Mouse (Mus musculus) CH12.LX (cell line): Measurements from ENCODE around the gene Gimap3. TPM values are rescaled to one million over a fixed set of nuclear protein-coding genes. Genes with fewer than 3 reads are reported as not detected.

ENCODE experiments used
- DNase-seq: peaks from one replicate; pipeline ENCODE4 v3.0.0-alpha.2; 2013; ENCODE audit errors: extremely low read depth
- H3K27ac ChIP-seq: 2 replicates; pipeline ENCODE4 v1.5.1; 2012; ENCODE audit warnings: low read depth, mild to moderate bottlenecking, control low read depth, moderate library complexity; ENCODE audit not compliant: insufficient read depth
- H3K27me3 ChIP-seq: replicated peaks from 2 replicates; pipeline ENCODE3; 2012; ENCODE audit warnings: inconsistent platforms
- H3K36me3 ChIP-seq, 2 experiments: replicated peaks in 1 of 2; 2 replicates each; pipeline versions ENCODE3 to v1.6.1; 2012; ENCODE audit warnings: inconsistent platforms in 1 of 2, low read length in 1 of 2, mild to moderate bottlenecking in 1 of 2, mixed read lengths in 1 of 2, moderate library complexity in 1 of 2; ENCODE audit not compliant: control insufficient read depth in 1 of 2, insufficient read depth in 1 of 2
- H3K4me1 ChIP-seq, 2 experiments: 2 replicates each; pipeline ENCODE4 v1.6.1; 2012; ENCODE audit warnings: inconsistent platforms in 1 of 2, moderate library complexity in 1 of 2; ENCODE audit not compliant: insufficient read depth in 2 of 2, control insufficient read depth in 1 of 2
- H3K4me2 ChIP-seq: 2 replicates; pipeline ENCODE4 v1.6.1; 2012; ENCODE audit warnings: low read depth, mild to moderate bottlenecking, control low read depth; ENCODE audit not compliant: poor library complexity, insufficient read depth, severe bottlenecking
- H3K4me3 ChIP-seq, 3 experiments: fragments of 150-350 bp in 1 of 3; sonication (generic) in 1 of 3; replicated peaks in 1 of 3; 2 replicates each; pipeline versions ENCODE3 to v1.5.1; 2011 to 2012; ENCODE audit warnings: low read depth in 2 of 3, low read length in 2 of 3, mild to moderate bottlenecking in 2 of 3, moderate library complexity in 2 of 3, control low read depth in 1 of 3, improper control_type of control experiment in 1 of 3, inconsistent platforms in 1 of 3, mixed read lengths in 1 of 3; ENCODE audit not compliant: poor library complexity in 1 of 3
- H3K79me2 ChIP-seq: replicated peaks from 2 replicates; pipeline ENCODE4 v1.6.1; 2012; ENCODE audit warnings: mild to moderate bottlenecking, moderate library complexity; ENCODE audit not compliant: control insufficient read depth, poor library complexity, insufficient read depth, severe bottlenecking; ENCODE audit errors: extremely low read depth
- H3K9ac ChIP-seq: 2 replicates; pipeline ENCODE4 v1.6.1; 2012; ENCODE audit warnings: low read depth, mild to moderate bottlenecking, control low read depth, moderate library complexity; ENCODE audit not compliant: insufficient read depth
- H3K9me3 ChIP-seq: replicated peaks from 2 replicates; pipeline ENCODE3; 2012; ENCODE audit warnings: low read length, inconsistent platforms, mixed read lengths
- BHLHE40 ChIP-seq: IDR thresholded peaks from 2 replicates; pipeline ENCODE4 v1.6.1; 2011; ENCODE audit warnings: mild to moderate bottlenecking, low read depth, low read length, improper control_type of control experiment
- CHD1 ChIP-seq: IDR thresholded peaks from 2 replicates; pipeline ENCODE4 v1.6.1; 2012; ENCODE audit warnings: low read depth, low read length, improper control_type of control experiment, inconsistent platforms
- ELF1 ChIP-seq: IDR thresholded peaks from 2 replicates; pipeline ENCODE4 v1.6.1; 2014; ENCODE audit warnings: low read depth, mild to moderate bottlenecking, inconsistent platforms, low read length, improper control_type of control experiment
- EP300 ChIP-seq: IDR thresholded peaks from 2 replicates; pipeline ENCODE4 v1.6.1; 2011; ENCODE audit warnings: low read length, improper control_type of control experiment
- ETS1 ChIP-seq: conservative IDR thresholded peaks from 2 replicates; pipeline ENCODE4 v1.6.1; 2012; ENCODE audit warnings: low read depth, mild to moderate bottlenecking, inconsistent platforms, low read length, improper control_type of control experiment, moderate library complexity
- HCFC1 ChIP-seq: IDR thresholded peaks from 2 replicates; pipeline ENCODE4 v1.6.1; 2012; ENCODE audit warnings: low read depth, mild to moderate bottlenecking, inconsistent platforms, low read length, improper control_type of control experiment
- IRF4 ChIP-seq: IDR thresholded peaks from 2 replicates; pipeline ENCODE4 v1.6.1; 2014; ENCODE audit warnings: low read depth, mild to moderate bottlenecking, inconsistent platforms, low read length, improper control_type of control experiment
- JUND ChIP-seq: conservative IDR thresholded peaks from 2 replicates; pipeline ENCODE4 v1.6.1; 2011; ENCODE audit warnings: low read depth, low read length, improper control_type of control experiment
- KAT2A ChIP-seq: IDR thresholded peaks from 2 replicates; pipeline ENCODE4 v1.6.1; 2012; ENCODE audit warnings: low read length, improper control_type of control experiment, inconsistent platforms; ENCODE audit not compliant: insufficient replicate concordance
- MEF2A ChIP-seq: IDR thresholded peaks from 2 replicates; pipeline ENCODE4 v1.6.1; 2014; ENCODE audit warnings: low read depth, mild to moderate bottlenecking, inconsistent platforms, low read length, improper control_type of control experiment, borderline replicate concordance
- NRF1 ChIP-seq: IDR thresholded peaks from 2 replicates; pipeline ENCODE4 v1.6.1; 2014; ENCODE audit warnings: low read depth, mild to moderate bottlenecking, inconsistent platforms, low read length, improper control_type of control experiment, moderate library complexity
- RAD21 ChIP-seq: IDR thresholded peaks from 2 replicates; pipeline ENCODE4 v1.6.1; 2011; ENCODE audit warnings: low read depth, mild to moderate bottlenecking, low read length, improper control_type of control experiment, moderate library complexity
- UBTF ChIP-seq: IDR thresholded peaks from 2 replicates; pipeline ENCODE4 v1.6.1; 2012; ENCODE audit warnings: low read depth, mild to moderate bottlenecking, inconsistent platforms, low read length, improper control_type of control experiment, moderate library complexity
- USF1 ChIP-seq: IDR thresholded peaks from 2 replicates; pipeline ENCODE4 v1.6.1; 2014; ENCODE audit warnings: low read depth, mild to moderate bottlenecking, inconsistent platforms, low read length, improper control_type of control experiment
- USF2 ChIP-seq: conservative IDR thresholded peaks from 2 replicates; pipeline ENCODE4 v1.6.1; 2011; ENCODE audit warnings: low read depth, low read length, improper control_type of control experiment
- ZMIZ1 ChIP-seq: IDR thresholded peaks from 2 replicates; pipeline ENCODE4 v1.6.1; 2012; ENCODE audit warnings: low read depth, mild to moderate bottlenecking, inconsistent platforms, low read length, improper control_type of control experiment
- ZNF384 ChIP-seq: IDR thresholded peaks from 2 replicates; pipeline ENCODE4 v1.6.1; 2012; ENCODE audit warnings: low read depth, low read length, improper control_type of control experiment, inconsistent platforms
- dilution Hi-C: fragments of 300-500 bp; cut with MboI; formaldehyde crosslinking; loops from 2 replicates; pipeline ENCODE4 v1.14.3; 2020; ENCODE audit warnings: low sequenced_read_pairs; ENCODE audit not compliant: extremely low pct_unique_long_range_greater_than_20kb, extremely low pct_ligation_motif_present
- in situ Hi-C: fragments of 300-500 bp; cut with MboI; formaldehyde crosslinking; loops from 3 replicates; pipeline ENCODE4 v1.14.3; 2019; ENCODE audit warnings: low sequenced_read_pairs, low pct_ligation_motif_present, low pct_unique_long_range_greater_than_20kb, mixed read lengths
- polyA plus RNA-seq: library from polyadenylated mRNA; unstranded; fragments of >175 nt; gene quantifications from 2 replicates; pipeline ENCODE4 v1.2.1, GENCODE M21; 2012; ENCODE audit warnings: low read depth; ENCODE audit not compliant: insufficient read length
- total RNA-seq, 2 experiments: library from RNA; depleted of rRNA; stranded (reverse); fragments of 300-350 nt in 1 of 2; fragments of >200 nt in 1 of 2; gene quantifications; 2 replicates each; pipeline ENCODE4 v1.2.3; 2012 to 2014

Gene Gimap3
- total and polyA plus RNA-seq, 3 experiments, result 10.8 to 28.2 (median 17.7) TPM

DNA sequence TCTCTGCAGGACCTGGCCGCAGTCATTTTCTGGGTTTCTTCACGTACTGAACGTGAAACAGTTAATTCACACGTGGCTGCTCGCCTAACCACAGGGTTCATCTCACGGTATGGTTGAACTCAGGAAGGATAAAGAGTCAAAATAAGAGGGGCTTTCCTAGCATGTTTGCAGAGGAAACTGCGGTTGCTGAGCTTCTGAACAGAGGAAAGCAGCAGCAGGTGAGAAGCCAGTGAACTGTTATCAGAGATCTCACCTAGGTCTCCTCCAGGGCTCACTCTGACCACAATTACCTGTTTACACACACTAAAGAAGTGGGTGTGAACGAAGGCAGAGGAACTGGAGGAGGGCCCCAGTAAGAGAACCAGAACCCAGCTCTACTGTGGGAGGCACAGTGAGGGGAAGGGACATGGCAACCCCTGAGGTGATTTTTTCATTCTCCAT lies 37.8 kb downstream of the Gimap3 start (continued):
- peak; percentile 94 for TF ChIP-seq EP300
- TF ChIP-seq ZNF384, result no peak
- TF ChIP-seq HCFC1, result peak; percentile 32; the same call in 1 of the 2 replicates
- TF ChIP-seq USF1, result peak; percentile 40; the same call in 1 of the 2 replicates
- TF ChIP-seq ETS1, result peak; percentile 95
- no peak; the same call in 1 of the 2 replicates for TF ChIP-seq CHD1
- TF ChIP-seq ZMIZ1, result peak; percentile 57; the same call in 1 of the 2 replicates

DNA sequence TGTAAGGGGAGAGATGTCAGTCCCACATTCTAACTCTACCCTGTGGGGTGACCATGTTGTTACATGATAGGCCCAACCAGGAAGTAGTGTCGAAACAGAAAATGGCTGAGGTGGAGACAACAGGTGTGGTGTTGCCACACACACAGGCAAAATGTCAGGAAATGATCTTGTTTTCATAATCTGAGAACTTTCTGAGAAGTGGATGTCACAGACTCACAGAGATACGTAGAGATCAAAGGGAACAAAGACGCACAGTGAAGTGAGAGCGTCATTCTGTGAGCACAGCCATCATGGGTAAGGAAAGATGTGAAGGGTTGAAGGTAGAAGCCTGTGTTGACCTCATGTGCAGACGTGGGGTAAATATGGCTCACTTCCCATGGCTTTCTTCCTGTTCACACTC lies 42.9 kb downstream of the Gimap3 start:
- in situ Hi-C loops, result no loop called here
- Histone ChIP-seq H3K36me3 (peaks cover 0 to 4% of the 10 kb centered on the region in 2 experiments), H3K27me3 (no peaks in the 10 kb centered on the region), H3K4me1 (peaks cover 29 to 75% of the 10 kb centered on the region in 2 experiments), H3K9me3 (no peaks in the 10 kb centered on the region), H3K79me2 (no peaks in the 10 kb centered on the region), H3K4me3 (no peak overlapping the region), H3K4me2 (no peak overlapping the region), H3K27ac (no peak overlapping the region), H3K9ac (no peak overlapping the region)
- dilution Hi-C loops, result no loop called here
- DNase-seq, result no peak
- TF ChIP-seq IRF4 (no peak), ELF1 (peak; percentile 43)

DNA sequence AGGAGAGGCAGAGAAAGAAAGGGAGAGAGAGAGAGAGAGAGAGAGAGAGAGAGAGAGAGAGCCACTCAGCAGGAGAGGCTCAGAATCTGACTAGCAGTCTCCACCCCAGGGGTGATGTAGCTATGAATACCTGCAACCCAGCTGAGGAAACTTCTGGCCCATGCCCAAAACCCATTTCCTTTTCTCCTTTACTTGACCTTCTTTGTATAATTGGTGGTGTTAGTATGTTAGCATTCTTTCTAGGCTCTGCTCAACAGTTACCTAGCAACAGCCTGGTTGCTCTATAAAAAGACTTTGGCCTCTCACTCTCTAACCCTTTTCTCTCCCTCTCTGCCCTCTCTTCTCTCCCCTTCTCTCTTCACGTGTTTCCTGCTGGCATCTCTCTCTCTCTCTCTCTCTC lies 45.2 kb downstream of the Gimap3 start:
- in situ Hi-C loops, result no loop called here
- Histone ChIP-seq H3K36me3 (peaks cover 0 to 6% of the 10 kb centered on the region in 2 experiments), H3K9ac (no peak overlapping the region), H3K79me2 (peaks cover 6% of the 10 kb centered on the region; the same call in 1 of the 2 replicates), H3K4me3 (no peak overlapping the region), H3K27me3 (no peaks in the 10 kb centered on the region), H3K9me3 (no peaks in the 10 kb centered on the region), H3K4me1 (peaks cover 25 to 69% of the 10 kb centered on the region in 2 experiments), H3K4me2 (no peak overlapping the region), H3K27ac (no peak overlapping the region)
- TF ChIP-seq ELF1 (no peak), USF2 (no peak), UBTF (no peak), ZNF384 (no peak), KAT2A (no peak), MEF2A (no peak), HCFC1 (no peak), JUND (no peak; the same call in 1 of the 2 replicates), BHLHE40 (no peak), IRF4 (no peak), NRF1 (no peak), ETS1 (no peak), RAD21 (no peak)
- no peak for DNase-seq
- dilution Hi-C loops, result no loop called here
